Mouse (Mus musculus): ENCODE data around the gene Nyx.

GRCm38 (mm10) chrX:13431421-13431820, 34.5 kb upstream of the Nyx start:
- TF ChIP-seq POLR2AphosphoS2 (IDR thresholded peaks at IDR 0.05; ENCODE audit: insufficient read length, low read depth): no peak
- TF ChIP-seq SRF (IDR thresholded peaks at IDR 0.05; ENCODE audit: control insufficient read depth, insufficient read length, low read depth): no peak
- no peak for TF ChIP-seq POLR2A (IDR thresholded peaks at IDR 0.05; ENCODE audit: insufficient read length, low read depth)
- TF ChIP-seq USF1 (IDR thresholded peaks at IDR 0.05; ENCODE audit: low read depth): no peak
- TF ChIP-seq E2F4 (IDR thresholded peaks at IDR 0.05; ENCODE audit: insufficient read depth): no peak
- no peak for TF ChIP-seq MAX (IDR thresholded peaks at IDR 0.05; ENCODE audit: low read depth)

Data from myocyte (in vitro differentiated cells).